Mouse (Mus musculus) activated CD4-positive, CD25-positive, alpha-beta regulatory T cell, adult 4 months (primary cell): ENCODE measurements around the gene Tmem135. TPM values are rescaled to one million over a fixed set of nuclear protein-coding genes. Genes with fewer than 3 reads are reported as not detected.

Experiments used
- ATAC-seq: one replicate; pipeline ENCODE4 v1.8.0; 2017
- polyA plus RNA-seq, 2 experiments: library from polyadenylated mRNA; unstranded; fragments of 100-300 nt; shearing (Covaris generic); gene quantifications; one replicate each; pipeline ENCODE4 v1.2.1; 2017

Tmem135 gene
- polyA plus RNA-seq, 2 experiments from 2014 or later: 18.7 to 24.8 TPM

DNA sequence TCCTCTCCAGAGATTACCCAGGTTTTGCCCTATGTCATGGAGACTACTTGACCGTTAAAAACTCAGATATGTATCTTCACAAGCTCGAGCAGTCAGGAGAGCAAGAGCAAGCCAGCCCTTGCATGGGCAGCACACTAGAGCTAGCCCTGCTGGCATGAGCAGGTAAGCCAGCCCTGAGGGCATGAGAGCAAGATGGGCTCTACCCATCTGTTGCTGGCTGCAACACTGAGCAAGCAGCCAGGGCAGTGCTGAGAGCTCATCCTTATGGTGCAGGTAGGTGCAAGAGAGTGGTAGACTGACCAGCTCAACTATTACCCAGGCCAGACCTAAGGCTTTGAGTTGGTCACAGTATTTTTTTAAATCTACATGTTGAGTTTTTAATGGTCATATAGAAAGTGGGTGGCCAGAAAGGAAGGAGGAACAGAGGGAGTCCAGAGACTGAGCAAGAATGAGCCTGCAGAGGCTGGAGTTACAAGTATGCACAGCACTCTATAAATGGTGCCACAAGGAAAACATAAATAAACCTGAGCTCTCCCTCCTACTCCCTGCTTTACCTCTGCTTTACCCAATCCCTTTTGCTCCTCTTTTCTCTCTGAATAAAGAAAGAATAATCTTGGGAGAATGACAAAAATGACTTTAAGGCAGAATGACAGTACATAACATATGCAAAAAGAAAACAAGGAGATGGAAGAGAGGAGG lies 156.9 kb downstream of the Tmem135 start:
- ATAC-seq: no peak

DNA sequence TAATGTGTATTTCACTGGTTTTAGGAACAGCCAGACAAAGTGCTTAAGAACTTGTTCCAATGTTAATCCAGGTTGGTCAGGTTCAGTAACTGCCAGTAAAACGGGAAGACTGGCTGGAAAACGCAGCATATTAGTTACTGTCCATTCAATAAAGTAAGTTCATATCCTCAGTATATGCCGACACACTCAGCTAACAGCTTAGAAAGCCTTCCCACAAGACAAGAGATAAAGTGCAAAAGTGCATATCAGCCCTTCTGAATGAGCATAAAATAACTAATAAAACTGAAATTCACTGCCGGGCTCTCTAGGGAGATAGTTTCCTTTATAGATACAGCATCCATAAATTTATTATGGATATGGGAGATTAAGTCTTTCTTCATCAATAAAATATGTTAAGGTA lies 161.5 kb downstream of the Tmem135 start:
- no peak for ATAC-seq

DNA sequence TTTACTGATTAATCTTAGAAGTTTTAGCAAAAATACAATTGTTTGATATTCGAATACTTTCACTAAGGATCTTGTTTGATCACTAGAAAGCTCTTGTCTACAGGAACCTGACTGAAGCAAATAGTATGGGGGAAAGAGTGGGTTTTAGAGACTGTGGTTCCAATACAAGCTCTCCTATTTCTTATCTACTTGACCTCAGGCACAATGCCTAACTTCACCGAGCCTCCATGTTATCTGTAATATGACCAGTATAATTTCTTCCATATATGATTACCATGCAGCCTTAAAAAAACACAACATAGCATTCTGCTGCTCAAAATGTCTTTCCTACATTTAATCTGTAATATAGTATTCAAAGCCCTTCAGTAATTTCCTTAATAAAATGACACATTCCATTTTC lies 161.9 kb downstream of the Tmem135 start:
- no peak for ATAC-seq

DNA sequence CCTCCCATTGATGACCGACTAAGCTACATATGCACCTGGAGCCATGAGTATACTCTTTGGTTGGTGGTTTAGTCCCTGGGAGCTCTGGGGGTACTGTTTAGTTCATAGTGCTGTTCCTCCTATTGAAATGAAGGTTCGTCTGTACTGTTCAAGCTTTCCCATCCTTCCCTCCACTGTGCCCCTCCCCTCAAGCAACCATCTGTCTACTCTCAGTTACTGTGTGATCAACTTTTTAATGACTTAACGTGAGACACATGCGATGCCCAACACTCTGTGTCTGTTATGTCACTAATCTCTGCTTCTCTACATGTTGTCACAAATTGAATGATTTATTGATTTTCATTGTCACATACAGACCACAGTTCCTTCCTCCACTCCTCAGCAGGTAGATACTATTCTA lies 164.4 kb downstream of the Tmem135 start:
- ATAC-seq: no peak

DNA sequence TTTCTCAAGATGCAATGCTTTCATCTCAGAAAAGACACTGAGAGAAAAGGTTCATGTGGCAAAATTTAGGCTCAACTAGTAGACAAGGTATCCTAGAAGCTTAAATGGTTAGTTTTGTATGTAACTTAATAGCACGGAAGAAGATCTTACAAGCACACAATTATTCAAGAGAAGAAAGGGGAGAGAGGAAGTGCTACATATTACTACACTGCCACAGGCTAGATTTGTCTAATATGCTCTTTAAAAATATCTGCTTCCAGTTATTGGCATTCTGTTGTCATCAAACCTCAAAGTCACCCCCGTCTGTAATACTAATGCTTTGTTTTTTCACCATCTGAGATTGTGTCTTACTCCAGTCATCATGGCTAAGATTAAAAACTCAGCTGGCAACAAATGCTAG lies 167.4 kb downstream of the Tmem135 start:
- ATAC-seq: no peak

DNA sequence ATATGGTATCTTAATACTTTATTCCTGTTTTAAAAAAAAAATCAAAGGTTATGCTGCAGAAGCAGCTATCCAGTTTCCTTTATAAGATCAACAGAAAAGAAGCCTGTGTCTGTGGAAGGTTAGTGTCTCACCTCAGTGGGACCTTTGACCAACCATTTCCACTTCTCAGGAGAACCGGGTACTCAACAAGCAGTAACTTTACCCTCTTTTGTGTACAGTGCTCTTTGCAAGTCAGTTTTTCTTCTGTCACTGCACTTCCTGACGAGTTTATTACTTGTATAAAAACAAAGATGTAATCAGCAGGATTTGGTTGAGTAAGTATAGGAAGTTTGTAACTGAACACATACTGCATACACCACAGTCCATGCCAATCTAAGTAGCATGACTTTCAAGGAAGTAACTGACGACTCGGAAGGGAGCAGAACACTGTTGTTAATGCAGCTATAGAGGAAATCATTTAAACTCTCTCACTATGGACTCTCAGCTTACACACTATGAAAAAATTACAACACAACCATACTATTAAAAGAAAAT lies 168.0 kb downstream of the Tmem135 start:
- ATAC-seq: peak; percentile 12

DNA sequence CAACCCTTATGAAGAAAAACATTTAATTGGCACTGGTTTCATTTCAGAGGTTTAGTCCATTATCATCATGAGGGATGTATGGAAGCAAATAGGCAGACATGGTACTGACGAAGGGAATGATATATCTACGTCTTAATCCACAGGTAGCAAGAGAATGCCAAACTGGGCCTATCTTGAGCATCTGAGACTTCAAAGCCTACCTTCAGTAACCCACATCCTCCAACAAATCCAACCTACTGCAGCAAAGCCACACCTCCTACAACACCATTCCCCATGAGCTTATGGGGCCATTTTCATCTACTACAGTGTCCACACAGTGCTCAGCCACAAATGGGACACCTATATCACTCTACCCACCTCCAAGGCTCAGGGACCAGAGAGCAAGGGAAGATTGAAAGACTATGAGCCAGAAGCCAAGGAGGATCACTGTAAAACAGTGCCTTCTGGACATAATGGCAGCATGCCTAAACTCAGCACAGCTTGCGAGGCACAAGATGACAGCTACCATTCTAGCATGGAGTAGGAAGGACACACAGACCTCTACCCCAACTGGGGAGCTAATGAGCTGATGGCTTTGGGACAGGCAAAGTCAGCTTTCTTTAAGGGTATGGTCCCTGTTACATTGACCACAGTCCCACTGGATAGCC lies 171.4 kb downstream of the Tmem135 start:
- peak; percentile 87 for ATAC-seq

DNA sequence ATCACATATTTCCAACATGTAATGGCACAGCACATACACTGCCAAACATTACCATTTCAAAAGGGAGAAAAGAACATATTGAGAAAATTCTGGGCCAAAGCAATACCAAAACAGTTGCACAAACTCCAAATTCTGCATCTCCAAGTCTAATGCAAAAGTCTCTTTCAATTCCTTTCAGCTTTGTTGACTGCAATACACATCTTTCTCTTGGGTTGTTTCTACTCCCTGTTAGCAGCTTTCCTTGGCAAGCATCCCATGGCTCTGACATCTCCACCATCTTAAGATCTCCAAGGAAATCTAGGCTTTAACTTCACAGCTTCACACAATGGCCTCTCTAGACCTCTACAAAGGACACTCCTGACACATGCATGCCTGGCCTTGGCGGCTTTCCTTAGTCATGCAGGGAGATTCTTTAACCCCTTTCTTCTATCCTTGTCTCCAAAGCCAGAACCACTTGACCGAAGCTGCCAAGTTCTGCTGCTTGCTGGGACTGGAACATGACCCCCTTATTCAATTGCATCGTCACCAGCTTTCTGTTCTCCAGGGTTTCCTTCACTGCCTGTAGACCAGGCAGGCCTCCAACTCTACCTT lies 172.7 kb downstream of the Tmem135 start:
- no peak for ATAC-seq

DNA sequence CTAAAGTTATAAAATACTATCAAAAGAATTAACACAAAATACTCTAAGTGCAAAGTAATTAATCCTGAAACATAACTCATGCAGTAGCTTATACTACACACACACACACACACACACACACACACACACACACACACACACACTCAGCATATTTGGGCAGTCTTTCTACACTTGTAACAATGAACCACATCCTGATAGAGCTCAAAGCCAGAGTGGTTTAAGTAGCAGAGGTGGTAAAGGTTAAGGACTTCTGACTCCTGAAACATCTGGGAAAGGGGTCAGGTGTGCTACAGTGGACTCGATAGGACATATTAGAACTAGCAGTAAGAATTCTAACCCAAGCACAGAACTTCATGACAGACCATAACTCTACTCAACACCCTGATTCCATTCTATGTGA lies 181.4 kb downstream of the Tmem135 start:
- ATAC-seq: peak; percentile 32

DNA sequence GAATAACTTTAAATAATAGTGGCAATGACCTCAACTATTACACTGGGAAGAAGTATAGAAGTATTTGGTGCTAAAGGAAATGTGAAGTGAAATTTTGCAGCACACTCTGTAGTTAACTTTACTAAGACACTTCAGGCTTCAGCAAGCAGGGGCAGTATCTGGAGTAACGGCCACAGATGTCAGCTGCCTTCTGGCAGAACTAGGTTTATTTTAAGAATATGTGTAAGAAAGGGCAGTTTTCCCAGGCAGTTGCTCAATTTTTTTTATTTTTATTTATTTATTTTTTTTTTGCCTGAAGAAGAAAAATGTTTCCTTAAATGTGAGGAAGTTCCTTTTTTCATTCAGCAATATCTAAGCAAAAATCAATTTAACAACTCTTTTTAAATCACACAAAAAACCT lies 187.4 kb downstream of the Tmem135 start:
- ATAC-seq: no peak

DNA sequence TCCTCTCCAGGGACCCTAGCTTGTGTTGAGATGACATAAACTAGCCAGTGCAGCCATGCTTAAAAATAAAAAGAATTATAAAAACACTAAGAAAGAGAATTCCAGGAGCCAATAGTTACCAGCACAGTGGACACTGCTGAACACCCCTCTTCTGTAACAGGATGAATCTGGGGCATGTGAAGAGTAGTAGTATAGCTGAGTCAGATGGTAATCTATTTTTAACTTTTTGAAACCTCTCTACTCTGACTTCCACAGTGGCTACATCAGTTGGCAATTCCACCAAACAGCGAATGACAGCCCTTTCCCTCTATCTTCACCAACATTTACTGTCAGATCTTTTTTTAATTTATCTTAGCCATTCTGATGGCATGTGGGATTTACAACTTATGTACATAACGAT lies 187.9 kb downstream of the Tmem135 start:
- no peak for ATAC-seq

DNA sequence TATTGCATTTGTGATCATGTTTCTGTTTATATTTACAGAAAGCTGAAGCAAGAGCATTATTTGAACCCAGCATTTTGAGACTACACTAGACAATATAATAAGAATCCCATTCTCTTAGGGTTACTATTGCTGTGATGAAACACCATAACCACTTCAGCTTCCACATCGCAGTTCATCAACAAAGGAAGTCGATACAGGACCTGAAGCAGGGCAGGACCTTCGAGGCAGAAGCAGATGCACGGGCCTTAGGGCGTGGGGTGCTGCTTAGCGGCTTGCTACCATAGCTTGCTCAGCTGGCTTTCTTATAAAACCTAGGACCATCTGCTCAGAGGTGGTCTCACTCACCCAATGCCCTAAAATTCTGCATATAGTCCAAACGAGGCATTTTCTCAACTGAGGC lies 188.3 kb downstream of the Tmem135 start:
- ATAC-seq: no peak

DNA sequence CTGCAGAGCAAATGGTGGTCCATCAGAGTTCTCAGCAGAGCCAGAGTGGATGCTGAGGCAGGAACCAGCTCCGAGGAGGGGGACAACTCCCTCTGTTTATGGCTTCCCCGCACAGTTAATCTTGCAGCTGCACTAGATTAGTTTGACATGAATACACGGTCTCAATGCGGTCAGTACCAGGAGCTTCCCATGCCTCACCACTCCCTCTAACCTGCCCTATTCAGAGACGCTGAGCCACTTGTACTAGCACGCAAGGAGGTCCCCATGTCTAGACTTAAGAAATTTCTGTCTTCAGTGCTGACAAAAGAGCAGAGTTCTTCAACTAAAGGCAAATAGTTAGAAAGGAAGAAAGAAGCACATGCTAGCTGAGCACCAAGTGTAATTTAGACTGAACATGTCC lies 193.5 kb downstream of the Tmem135 start:
- no peak for ATAC-seq

DNA sequence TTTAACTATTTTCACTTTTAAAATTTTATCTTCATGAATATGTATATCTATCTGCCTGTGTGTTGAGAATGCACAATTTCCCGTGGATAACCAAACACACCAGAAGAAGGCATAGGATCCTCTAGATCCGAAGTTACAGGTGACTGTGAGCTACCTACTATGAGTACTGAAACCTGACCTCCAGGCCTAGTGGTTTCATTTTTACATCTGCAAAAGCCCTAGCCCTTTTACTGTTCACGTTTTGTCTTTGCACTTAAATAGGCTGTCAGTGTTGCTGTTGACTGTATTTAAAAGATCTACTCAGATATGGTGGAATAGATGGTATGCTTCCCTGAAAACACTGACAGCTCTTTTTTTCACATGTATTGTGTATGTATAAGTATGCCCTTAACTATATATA lies 197.9 kb downstream of the Tmem135 start:
- no peak for ATAC-seq

DNA sequence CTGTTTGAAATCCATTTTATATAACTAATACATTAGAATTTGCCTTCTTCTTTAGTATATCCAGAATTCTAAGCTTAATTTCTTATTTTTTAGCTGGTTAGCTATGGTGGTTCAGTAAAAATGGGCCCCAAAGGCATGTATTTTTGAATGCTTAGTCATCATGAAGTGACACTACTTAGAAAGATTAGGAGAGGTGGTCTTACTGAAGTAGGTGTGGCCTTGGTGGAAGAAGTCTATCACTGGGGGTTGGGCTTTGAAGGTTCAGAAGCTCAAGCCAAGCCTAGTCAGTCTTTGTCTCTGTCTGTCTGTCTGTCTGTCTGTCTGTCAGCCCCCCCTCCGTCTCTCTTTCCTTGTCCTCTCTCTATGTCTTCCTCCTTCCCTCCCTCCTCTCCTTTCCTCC lies 198.6 kb downstream of the Tmem135 start:
- ATAC-seq: no peak

DNA sequence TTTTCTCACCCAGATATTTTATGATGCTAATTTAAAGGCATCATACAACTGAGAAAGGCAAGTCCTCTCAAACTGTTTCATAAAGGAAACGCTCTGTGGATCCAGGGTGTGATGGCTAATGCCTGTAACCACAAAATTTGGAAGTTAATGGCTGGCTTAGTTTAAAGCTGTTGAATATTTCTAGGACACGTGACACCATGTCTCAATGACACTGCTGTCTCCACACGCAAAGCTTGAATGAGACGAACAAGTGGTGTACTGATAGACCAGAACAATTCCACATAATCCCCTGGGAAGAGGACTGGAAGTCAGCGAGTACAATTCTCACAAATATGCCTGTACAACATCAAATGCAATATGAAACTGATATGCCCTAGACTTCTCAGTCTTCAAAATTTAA lies 200.9 kb downstream of the Tmem135 start:
- no peak for ATAC-seq

DNA sequence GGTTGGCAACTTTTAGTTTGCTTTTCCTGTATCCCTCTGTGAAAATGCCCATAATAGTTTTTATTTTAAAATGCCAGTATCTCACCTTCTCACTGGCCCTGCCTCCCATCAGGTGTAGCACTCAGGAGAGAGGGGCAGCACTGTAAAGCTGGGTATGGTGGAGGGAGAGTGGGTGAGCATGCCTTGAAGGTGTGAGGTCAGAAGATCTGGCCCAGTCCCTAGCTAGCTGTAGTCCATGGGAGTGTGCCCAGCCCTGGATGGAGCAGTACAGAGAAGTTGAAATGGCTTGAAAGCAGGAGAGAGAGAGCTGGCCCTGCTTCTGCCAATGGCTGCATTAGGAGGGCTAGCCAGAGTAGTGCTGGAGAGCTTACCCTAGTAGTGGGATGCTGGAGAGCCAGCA lies 202.1 kb downstream of the Tmem135 start:
- no peak for ATAC-seq

DNA sequence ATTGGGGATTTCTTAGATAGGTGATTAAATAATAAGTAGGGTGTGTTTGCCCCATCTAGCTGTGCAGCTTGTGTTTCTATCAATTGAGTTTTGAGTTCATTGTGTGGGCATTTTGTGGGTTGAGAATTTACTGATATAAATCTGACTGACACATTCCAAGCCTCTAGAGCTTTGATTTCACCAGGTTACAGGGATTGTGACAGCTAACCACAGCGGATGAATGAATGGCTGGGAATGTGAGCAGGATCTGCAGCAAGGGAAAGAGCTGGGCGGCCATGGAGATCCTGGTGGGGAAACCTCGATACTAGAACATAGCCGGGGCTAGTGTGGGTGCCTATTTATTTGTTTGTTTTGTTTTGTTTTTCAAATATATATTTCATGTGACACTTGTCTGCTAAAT lies 205.5 kb downstream of the Tmem135 start:
- no peak for ATAC-seq

DNA sequence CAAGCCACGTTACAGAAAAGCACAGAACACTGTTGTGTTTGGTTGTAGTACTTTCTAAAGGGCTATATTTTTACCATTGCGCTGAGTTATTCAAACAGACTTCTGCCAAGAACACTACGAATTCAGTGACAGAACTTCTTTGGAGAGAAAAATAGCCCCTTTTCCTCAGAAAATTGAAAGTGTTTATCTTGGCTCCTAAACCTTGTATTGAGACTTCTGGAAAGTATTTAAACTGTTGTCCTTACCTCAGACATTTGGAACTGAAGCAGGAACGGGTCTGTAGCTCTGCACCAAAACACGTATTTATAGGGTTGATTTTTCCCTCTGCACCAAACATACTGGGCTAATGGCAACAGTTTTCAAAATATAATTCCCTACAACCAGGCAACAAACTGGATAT lies 210.6 kb downstream of the Tmem135 start:
- no peak for ATAC-seq

DNA sequence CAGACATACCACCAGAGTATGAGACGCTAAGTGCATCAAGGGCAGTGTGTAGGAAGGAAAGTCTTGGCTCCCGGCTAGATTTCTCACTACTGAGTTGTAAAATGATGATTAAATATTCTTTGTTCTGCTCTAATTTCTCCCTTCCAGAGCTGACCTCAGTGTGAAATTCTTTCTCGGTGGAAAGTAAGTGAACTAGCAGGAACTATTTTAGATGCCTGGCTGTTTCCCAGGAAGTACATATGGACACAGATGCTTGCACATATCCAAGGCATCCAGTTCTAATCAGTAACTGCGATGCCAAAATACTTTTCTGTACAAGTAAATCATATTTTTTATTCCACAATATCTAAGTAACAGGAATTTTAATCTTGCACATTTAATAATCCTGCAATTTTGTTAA lies 220.1 kb downstream of the Tmem135 start:
- no peak for ATAC-seq

DNA sequence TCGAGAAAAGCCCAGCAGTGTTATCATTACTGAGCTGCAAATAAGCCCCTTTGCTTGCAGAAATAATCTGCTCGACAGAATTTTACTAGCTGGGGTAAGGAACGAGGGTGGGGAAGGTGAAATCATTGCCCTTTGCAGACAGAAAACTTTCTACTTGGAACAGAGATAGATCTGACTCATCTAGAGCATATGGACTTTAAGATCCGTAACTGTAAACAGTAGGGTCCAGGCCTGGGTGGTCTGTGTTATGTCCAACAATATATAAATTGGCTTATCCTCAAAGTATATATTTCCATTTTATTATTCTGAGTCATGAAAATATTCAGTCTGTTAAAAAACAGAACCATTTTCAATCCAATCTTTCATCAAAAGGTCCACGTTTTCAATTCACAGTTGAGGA lies 221.1 kb downstream of the Tmem135 start:
- ATAC-seq: no peak

DNA sequence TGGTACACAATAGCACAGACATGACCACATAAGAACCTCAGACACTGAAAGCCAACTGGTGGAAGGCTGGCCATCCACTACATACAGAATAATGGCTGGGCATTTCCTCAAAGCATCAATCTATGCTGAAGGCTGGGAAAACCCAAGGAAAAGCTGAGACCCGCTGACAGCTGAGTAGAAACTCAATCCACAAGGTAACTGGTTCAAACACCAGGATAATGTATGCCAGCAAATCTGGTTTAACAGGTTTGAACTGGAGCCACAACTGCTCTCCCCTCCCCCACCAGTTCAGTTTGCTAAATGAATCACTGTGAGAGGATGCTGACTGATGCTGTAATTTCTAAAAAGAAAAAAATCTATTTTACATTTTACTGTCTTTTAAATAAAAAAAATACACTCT lies 222.7 kb downstream of the Tmem135 start:
- ATAC-seq: no peak

DNA sequence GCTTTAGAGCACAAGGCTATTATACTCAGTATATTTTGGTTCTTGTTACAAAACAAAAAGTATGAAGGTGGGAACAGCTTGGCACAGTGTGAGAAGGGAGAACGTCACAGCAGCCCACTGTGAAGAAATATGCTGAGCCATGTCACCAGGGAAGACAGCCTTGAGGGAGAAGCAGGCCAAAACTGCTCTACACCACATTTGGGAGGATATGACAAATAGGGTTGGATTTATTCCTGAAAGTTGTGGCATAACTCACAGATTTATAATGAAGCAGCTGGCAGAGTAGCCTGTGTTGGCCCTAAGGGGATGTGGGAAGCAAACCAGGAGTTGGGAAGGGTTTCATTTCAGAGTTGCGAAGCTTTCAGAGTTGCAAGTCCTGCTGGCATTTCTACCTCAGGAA lies 225.4 kb downstream of the Tmem135 start:
- ATAC-seq: no peak

DNA sequence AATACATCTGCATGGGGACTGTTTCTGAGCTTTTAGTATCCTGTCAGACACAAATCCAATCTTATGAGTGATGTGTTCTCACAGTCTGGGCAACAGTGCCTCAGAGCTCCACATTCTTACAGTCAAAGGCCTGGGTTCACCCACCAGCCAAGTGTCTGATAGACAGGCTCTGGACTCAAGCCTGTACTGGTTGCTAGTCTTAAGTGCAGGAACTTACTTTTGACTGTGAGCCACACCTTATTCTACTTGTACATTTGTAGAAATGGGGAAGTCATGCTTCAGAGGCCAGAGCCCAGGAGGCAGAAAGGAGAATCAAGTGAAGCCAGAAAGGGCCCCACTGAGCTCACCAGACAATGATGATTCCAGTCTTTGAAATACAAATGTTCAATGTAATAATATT lies 226.1 kb downstream of the Tmem135 start:
- no peak for ATAC-seq
